Mouse (Mus musculus) lung, postnatal 36 days (tissue): Measurements from ENCODE around the gene 1700003F12Rik.
A peak's percentile ranks its signal among the peaks of the same experiment; 100 is the strongest.

Source experiments
- DNase-seq: peaks from one replicate; pipeline ENCODE4 v3.0.0; 2022; ENCODE audit warnings: mixed read lengths

Gene 1700003F12Rik

GRCm38 (mm10) chr2:154546711-154547110, at the start of gene 1700003F12Rik:
TSS of gene 1700003F12Rik (plus strand) at chr2:154547085.
- no peak for DNase-seq

GRCm38 (mm10) chr2:154498571-154498970, 48.3 kb upstream of the 1700003F12Rik start:
- no peak for DNase-seq

- no peak for DNase-seq
Measured at GRCm38 (mm10) chr2:154499717-154500247, 47.1 kb upstream of the 1700003F12Rik start.

- DNase-seq, result no peak
Measured at GRCm38 (mm10) chr2:154500758-154501157, 46.1 kb upstream of the 1700003F12Rik start.

GRCm38 (mm10) chr2:154507076-154507475, 39.8 kb upstream of the 1700003F12Rik start:
- DNase-seq, result no peak

- peak; percentile 50 for DNase-seq
Measured at GRCm38 (mm10) chr2:154507566-154508283, 39.2 kb upstream of the 1700003F12Rik start.

- DNase-seq, result no peak
Measured at GRCm38 (mm10) chr2:154508450-154508849, 38.4 kb upstream of the 1700003F12Rik start.

GRCm38 (mm10) chr2:154510141-154510540, 36.7 kb upstream of the 1700003F12Rik start:
- DNase-seq, result no peak

GRCm38 (mm10) chr2:154516944-154517343, 29.9 kb upstream of the 1700003F12Rik start:
- DNase-seq, result no peak

GRCm38 (mm10) chr2:154517424-154517823, 29.5 kb upstream of the 1700003F12Rik start:
- DNase-seq, result no peak

- DNase-seq, result no peak
Measured at GRCm38 (mm10) chr2:154521449-154521848, 25.4 kb upstream of the 1700003F12Rik start.

- no peak for DNase-seq
Measured at GRCm38 (mm10) chr2:154522334-154522733, 24.6 kb upstream of the 1700003F12Rik start.

- no peak for DNase-seq
Measured at GRCm38 (mm10) chr2:154525285-154525684, 21.6 kb upstream of the 1700003F12Rik start.

GRCm38 (mm10) chr2:154526531-154526930, 20.4 kb upstream of the 1700003F12Rik start:
- DNase-seq, result no peak

GRCm38 (mm10) chr2:154532888-154533287, 14.0 kb upstream of the 1700003F12Rik start:
- DNase-seq, result no peak

GRCm38 (mm10) chr2:154534704-154535270, 12.1 kb upstream of the 1700003F12Rik start:
- DNase-seq, result no peak

- DNase-seq, result peak; percentile 17
Measured at GRCm38 (mm10) chr2:154538310-154538709, 8.6 kb upstream of the 1700003F12Rik start.

GRCm38 (mm10) chr2:154538710-154539109, 8.2 kb upstream of the 1700003F12Rik start:
- no peak for DNase-seq

GRCm38 (mm10) chr2:154539720-154540119, 7.2 kb upstream of the 1700003F12Rik start:
- DNase-seq, result peak; percentile 57

GRCm38 (mm10) chr2:154541630-154542029, 5.3 kb upstream of the 1700003F12Rik start:
- no peak for DNase-seq

GRCm38 (mm10) chr2:154543567-154544347, 3.1 kb upstream of the 1700003F12Rik start:
- peak; percentile 21 for DNase-seq

GRCm38 (mm10) chr2:154548688-154549087, 1.8 kb downstream of the 1700003F12Rik start:
- peak; percentile 33 for DNase-seq
